Mouse (Mus musculus): Measurements from ENCODE around the gene Use1. TPM values are rescaled to one million over a fixed set of nuclear protein-coding genes. Genes with fewer than 3 reads are reported as not detected.

Gene Use1
- polyA plus RNA-seq, 1 experiment from 2014 or later: 87.0 TPM

- Histone ChIP-seq H3K4me2 (peak overlapping the region; percentile 95), H3K4me3 (peak overlapping the region; percentile 75), H3K9ac (peak overlapping the region; percentile 83), H3K27me3 (no peaks in the 10 kb centered on the region), H3K9me3 (no peaks in the 10 kb centered on the region), H3K4me1 (peaks cover 66% of the 10 kb centered on the region), H3K27ac (0 out of 2 replicates have a peak overlapping the region, but pooled peaks have one; percentile 96), H3K36me3 (peaks cover 29% of the 10 kb centered on the region)
- WGBS: 38% methylated on average over 3 of the region's 3 CpGs
- ATAC-seq (ENCODE audit: borderline replicate concordance, extremely low read depth, low FRiP score, low TSS enrichment): no peak
Observed at GRCm38 (mm10) chr8:71379512-71380075, 12.9 kb downstream of the Use1 start.

- under 1% methylated on average over 72 of the region's 72 CpGs for WGBS
- Histone ChIP-seq H3K4me1 (peaks cover 58% of the 10 kb centered on the region), H3K4me3 (peak overlapping the region; percentile 75), H3K9me3 (no peaks in the 10 kb centered on the region), H3K36me3 (peaks cover 20% of the 10 kb centered on the region), H3K9ac (peak overlapping the region; percentile 83), H3K4me2 (peak overlapping the region; percentile 95), H3K27me3 (no peaks in the 10 kb centered on the region), H3K27ac (peak overlapping the region; percentile 96)
- ATAC-seq (ENCODE audit: borderline replicate concordance, extremely low read depth, low FRiP score, low TSS enrichment): no peak
Observed at GRCm38 (mm10) chr8:71380178-71381171, 13.8 kb downstream of the Use1 start.

DNA sequence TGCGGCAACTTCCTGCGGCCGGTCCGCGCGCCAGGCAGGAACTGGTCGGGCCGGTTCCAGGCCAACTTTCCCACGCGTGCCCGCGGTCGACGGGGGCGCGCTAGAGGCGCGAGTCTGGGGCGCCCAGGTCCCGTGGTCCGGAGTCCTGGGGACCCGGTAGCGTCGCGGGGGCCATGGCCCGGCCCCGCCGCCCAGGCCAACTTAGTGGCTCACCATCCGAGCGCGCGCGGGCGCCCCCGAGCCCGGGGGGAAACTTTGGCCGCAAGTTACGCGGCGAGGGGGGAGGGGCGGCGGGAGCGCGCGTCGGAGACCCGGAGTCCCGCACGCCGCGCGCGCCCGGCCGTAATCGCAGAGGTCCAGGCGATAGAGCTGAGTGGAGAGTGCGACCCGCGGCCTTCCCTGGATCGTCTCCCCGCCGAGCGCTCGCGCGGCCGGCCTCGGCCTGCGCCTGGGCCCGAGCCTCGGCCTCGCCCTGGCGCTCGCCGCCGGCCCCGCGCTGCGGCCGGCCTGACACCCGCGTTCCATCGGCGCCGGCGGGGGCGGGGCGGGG is 14.8 kb downstream of the Use1 start, which contains the start of gene Nr2f6:
Gene Nr2f6 (minus strand): TSS at position 540 of the 550 bp plus-strand sequence.
- peak within 1 kb of the TSS; percentile 83 for H3K9ac ChIP-seq
- no peaks in the 10 kb centered on the region for H3K27me3 ChIP-seq
- H3K9me3 ChIP-seq: no peaks in the 10 kb centered on the region
- peak; percentile 15 for ATAC-seq (ENCODE audit: borderline replicate concordance, extremely low read depth, low FRiP score, low TSS enrichment)
- peak within 1 kb of the TSS; percentile 75 for H3K4me3 ChIP-seq
- H3K4me2 ChIP-seq: peak within 1 kb of the TSS; percentile 95
- H3K36me3 ChIP-seq: peaks cover 18% of the 10 kb centered on the region; the same call in 1 of the 2 replicates
- H3K4me1 ChIP-seq: peaks cover 47% of the 10 kb centered on the region
- under 1% methylated on average over 40 of the region's 89 CpGs for WGBS
- H3K27ac ChIP-seq: peak within 1 kb of the TSS; percentile 96

DNA sequence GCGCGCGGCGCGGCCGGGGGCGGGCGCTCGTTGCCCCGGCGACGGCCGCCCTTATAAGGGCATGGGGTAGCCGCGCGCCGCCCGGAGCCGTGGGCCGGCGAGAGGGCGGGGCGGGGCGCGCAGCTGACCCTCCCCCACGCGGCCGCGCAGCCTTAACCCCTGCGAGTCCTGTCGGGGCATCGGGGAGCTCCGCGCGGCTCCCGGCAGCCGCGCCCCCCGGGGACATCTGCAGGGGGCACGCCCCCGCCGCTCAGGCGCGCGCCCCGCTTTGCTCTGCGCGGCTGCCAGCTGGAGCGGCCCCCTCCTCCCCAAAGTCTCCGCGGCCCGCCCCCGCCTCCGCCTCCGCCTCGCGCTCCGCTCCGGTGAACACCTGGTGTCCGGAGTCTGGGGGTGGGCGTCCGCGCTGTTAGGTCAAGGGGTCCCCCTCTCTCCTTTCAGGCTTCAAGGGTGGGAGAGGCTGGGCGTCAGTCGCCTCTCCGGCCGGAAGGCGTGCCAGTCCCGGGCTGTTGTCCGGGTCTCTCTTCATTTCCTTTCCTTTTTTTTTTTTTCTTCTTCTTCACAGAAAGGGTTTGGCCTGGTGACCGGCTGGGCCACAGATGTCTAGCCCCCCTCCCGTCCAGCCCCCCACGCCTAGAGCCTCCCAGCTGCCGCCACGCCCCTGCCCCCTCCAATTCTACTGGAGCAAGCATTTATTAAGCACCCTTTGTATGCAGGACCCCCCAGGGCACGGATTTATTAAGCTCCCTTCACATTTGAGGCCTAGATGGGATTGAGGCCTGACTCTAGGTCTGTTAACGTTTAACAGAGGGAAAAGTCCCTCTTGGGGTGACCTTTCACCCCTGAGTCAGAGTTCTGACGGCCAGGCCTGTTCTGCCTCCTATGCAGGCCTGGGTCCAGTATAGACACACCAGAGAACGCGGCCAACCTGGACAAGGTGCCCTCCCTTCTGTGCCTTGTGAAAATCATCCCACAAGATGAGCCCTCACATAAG is 15.6 kb downstream of the Use1 start:
- Histone ChIP-seq H3K4me2 (peak overlapping the region; percentile 95), H3K36me3 (peaks cover 14% of the 10 kb centered on the region; the same call in 1 of the 2 replicates), H3K9ac (peak overlapping the region; percentile 67), H3K27me3 (no peaks in the 10 kb centered on the region), H3K4me3 (peak overlapping the region; percentile 75), H3K27ac (peak overlapping the region; percentile 96), H3K4me1 (peaks cover 42% of the 10 kb centered on the region), H3K9me3 (no peaks in the 10 kb centered on the region)
- peak; percentile 94 for ATAC-seq (ENCODE audit: borderline replicate concordance, extremely low read depth, low FRiP score, low TSS enrichment)
- WGBS: 3% methylated on average over 49 of the region's 80 CpGs

- WGBS: 24% methylated on average over 12 of the region's 12 CpGs
Observed at GRCm38 (mm10) chr8:71383396-71383795, 16.7 kb downstream of the Use1 start.

DNA sequence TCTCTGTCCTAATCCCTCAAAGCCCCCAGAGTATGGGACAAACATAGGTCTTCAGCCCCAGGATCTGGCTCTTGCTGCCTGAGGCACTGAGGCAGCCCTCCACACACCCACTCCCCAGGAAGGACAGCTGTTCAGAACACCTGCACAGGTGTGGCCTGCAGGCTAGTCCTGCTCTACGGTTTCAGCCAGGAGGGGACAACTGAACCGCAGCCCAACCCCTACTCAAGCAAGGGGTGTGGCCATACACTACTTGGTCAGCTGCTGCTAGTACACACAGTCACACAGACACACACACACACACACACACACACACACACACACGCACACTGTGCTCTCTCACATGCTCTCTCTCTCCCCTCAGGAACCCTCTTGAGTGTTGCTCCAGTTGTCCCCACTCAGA is 17.2 kb downstream of the Use1 start:
- WGBS: 41% methylated on average over 3 of the region's 3 CpGs
- H3K4me1 ChIP-seq: peaks cover 33% of the 10 kb centered on the region

More at GRCm38 (mm10) chr8:71383396-71383795, 16.7 kb downstream of the Use1 start:
- Histone ChIP-seq H3K9ac (0 out of 2 replicates have a peak overlapping the region, but pooled peaks have one; percentile 67), H3K4me2 (peak overlapping the region; percentile 95; the same call in 1 of the 2 replicates), H3K9me3 (no peaks in the 10 kb centered on the region), H3K27ac (peak overlapping the region; percentile 96; the same call in 1 of the 2 replicates), H3K27me3 (no peaks in the 10 kb centered on the region), H3K4me3 (no peak overlapping the region), H3K36me3 (peaks cover 3% of the 10 kb centered on the region; the same call in 1 of the 2 replicates), H3K4me1 (peaks cover 38% of the 10 kb centered on the region)
- no peak for ATAC-seq (ENCODE audit: borderline replicate concordance, extremely low read depth, low FRiP score, low TSS enrichment)

DNA sequence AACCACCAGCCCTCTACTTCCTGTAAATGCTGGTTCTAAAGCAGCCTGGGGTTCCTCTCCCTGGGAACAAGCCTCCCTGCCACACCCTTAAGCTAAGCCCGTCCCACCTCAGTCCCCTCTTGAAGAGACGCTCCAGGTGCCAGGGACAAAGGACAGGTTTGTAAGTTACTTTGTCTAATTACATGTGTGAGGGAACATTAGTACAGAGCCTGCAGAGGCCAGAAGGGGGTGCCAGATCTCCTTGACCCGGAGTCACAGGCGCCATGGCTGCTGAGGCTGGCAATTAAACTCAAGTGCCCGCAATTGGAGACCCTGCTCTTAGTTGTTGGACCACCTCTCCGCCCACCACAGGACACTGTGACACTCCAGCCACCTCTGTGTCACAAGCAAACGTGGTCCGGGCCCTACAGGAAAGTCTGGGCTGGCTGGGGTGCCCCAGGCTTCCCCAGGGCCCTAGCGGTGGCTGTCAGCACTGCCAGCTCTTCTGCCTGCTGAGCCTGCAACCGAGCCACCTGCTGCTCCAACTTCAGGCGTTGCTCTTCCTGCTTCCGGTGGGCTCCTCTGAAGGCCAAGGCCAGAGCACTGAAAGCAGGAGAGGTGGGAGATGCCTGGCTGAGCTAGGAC is 18.7 kb downstream of the Use1 start:
- Histone ChIP-seq H3K4me3 (no peak overlapping the region), H3K4me1 (peaks cover 18% of the 10 kb centered on the region), H3K27ac (no peak overlapping the region), H3K9ac (no peak overlapping the region), H3K4me2 (no peak overlapping the region), H3K27me3 (no peaks in the 10 kb centered on the region), H3K36me3 (no peaks in the 10 kb centered on the region), H3K9me3 (no peaks in the 10 kb centered on the region)
- no peak for ATAC-seq (ENCODE audit: borderline replicate concordance, extremely low read depth, low FRiP score, low TSS enrichment)
- WGBS: 69% methylated on average over 12 of the region's 12 CpGs

More for the DNA sequence above, 17.2 kb downstream of the Use1 start:
- H3K9ac ChIP-seq: no peak overlapping the region
- H3K27me3 ChIP-seq: no peaks in the 10 kb centered on the region
- no peak overlapping the region for H3K4me2 ChIP-seq
- no peak overlapping the region; the same call in 1 of the 2 replicates for H3K27ac ChIP-seq
- ATAC-seq (ENCODE audit: borderline replicate concordance, extremely low read depth, low FRiP score, low TSS enrichment): no peak
- H3K36me3 ChIP-seq: 0 out of 2 replicates have a peak, but pooled peaks cover under 1% of the 10 kb centered on the region
- no peak overlapping the region for H3K4me3 ChIP-seq
- H3K9me3 ChIP-seq: no peaks in the 10 kb centered on the region

- H3K9me3 ChIP-seq: no peaks in the 10 kb centered on the region
- no peak overlapping the region for H3K4me2 ChIP-seq
- no peak overlapping the region for H3K4me3 ChIP-seq
- H3K27me3 ChIP-seq: no peaks in the 10 kb centered on the region
- H3K27ac ChIP-seq: no peak overlapping the region
- WGBS: 58% methylated on average over 1 of the region's 1 CpGs
- ATAC-seq (ENCODE audit: borderline replicate concordance, extremely low read depth, low FRiP score, low TSS enrichment): no peak
- peaks cover 7% of the 10 kb centered on the region for H3K4me1 ChIP-seq
- no peak overlapping the region for H3K9ac ChIP-seq
- H3K36me3 ChIP-seq: no peaks in the 10 kb centered on the region
Observed at GRCm38 (mm10) chr8:71388267-71388666, 21.6 kb downstream of the Use1 start.

- Histone ChIP-seq H3K27ac (no peak overlapping the region), H3K27me3 (no peaks in the 10 kb centered on the region), H3K9me3 (no peaks in the 10 kb centered on the region), H3K36me3 (no peaks in the 10 kb centered on the region), H3K4me1 (peaks cover 5% of the 10 kb centered on the region; the same call in 1 of the 2 replicates), H3K4me3 (no peak overlapping the region), H3K9ac (no peak overlapping the region), H3K4me2 (no peak overlapping the region)
- no peak for ATAC-seq (ENCODE audit: borderline replicate concordance, extremely low read depth, low FRiP score, low TSS enrichment)
- 89% methylated on average over 2 of the region's 2 CpGs for whole genome bisulfite sequencing
Observed at GRCm38 (mm10) chr8:71391696-71392095, 25.0 kb downstream of the Use1 start.

DNA sequence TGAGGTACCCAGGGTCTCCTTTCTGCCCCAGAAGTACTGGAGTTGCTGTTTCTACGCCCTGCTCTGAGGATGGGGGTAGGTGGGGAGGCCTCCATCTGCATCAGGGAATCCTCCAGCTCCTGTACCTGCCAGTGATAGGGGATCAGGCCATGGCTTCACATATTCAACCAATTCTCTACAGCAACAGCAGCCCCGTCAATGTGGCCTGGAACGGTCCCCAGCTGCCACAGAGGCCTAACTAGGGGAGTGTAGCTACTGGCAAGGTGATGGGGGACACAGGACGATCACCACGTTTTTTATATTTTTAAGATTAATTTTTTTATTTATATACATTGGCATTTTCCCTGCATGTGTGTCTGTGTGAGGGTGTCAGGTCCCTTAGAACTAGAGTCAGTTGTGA is 25.7 kb downstream of the Use1 start:
- no peak overlapping the region for H3K4me3 ChIP-seq
- WGBS: 68% methylated on average over 5 of the region's 5 CpGs
- H3K4me1 ChIP-seq: peaks cover 9% of the 10 kb centered on the region
- no peaks in the 10 kb centered on the region for H3K36me3 ChIP-seq
- H3K27ac ChIP-seq: no peak overlapping the region
- H3K27me3 ChIP-seq: no peaks in the 10 kb centered on the region
- H3K4me2 ChIP-seq: no peak overlapping the region
- H3K9me3 ChIP-seq: no peaks in the 10 kb centered on the region
- ATAC-seq (ENCODE audit: borderline replicate concordance, extremely low read depth, low FRiP score, low TSS enrichment): no peak
- H3K9ac ChIP-seq: no peak overlapping the region
